Mouse (Mus musculus): Measurements from ENCODE around the gene Ptprd.

DNA sequence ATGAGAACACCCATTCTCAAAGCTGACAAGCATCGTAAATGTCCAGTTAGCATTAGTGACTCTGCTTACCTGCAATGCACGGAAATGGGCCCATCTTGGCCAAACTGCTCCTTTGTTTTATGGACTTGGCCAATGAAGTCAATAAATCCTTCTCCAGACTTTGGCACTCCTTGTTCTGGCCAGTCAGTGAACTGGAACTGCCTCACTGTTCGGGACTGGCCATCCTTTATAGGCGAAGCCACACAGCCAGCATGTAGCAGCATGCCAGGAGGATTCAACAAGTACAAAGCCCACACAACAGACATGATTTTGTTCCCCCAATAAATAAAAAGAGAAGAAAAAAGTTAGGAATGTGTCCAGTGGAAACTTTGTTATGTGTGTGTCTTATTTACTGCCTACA lies 2261.2 kb downstream of the Ptprd start:
- TF ChIP-seq GATA1 (IDR thresholded peaks at IDR 0.05; ENCODE audit: borderline replicate concordance, low read length) (no peak), FLI1 (IDR thresholded peaks at IDR 0.05; ENCODE audit: low read length) (no peak)
